Mouse (Mus musculus) adrenal gland, postnatal 10 days (tissue): ENCODE measurements around the gene Scgb1a1. TPM values are rescaled to one million over a fixed set of nuclear protein-coding genes. Genes with fewer than 3 reads are reported as not detected.
A peak's percentile ranks its signal among the peaks of the same experiment; 100 is the strongest.
"Not testable (repeated sequence)": the region's sequence is repeated elsewhere in the genome, so short reads cannot be mapped to it uniquely, and the experiment has no call there.

Experiments
- DNase-seq: peaks from one replicate; pipeline ENCODE4 v3.0.0; 2021; ENCODE audit warnings: mixed read lengths
- long read RNA-seq, 2 experiments: library from polyadenylated mRNA; stranded (forward); transcript quantifications; one replicate each; pipeline ENCODE4 v2.0.0; 2021
- total RNA-seq, 2 experiments: library from RNA; stranded (reverse); gene quantifications; 2 replicates each; pipeline ENCODE4 v1.2.3; 2021

The Scgb1a1 gene
- 1 to 10 TPM in 1 of 2 experiments, not detected in 1; 3.9 TPM for total RNA-seq
- long read RNA-seq, experiment 1 = 0 reads
- long read RNA-seq, experiment 2 = 0 reads

- no peak for DNase-seq
Observed at GRCm38 (mm10) chr19:9087821-9088220, at the start of gene Scgb1a1. Scgb1a1 (minus strand) TSS chr19:9087958.

DNA sequence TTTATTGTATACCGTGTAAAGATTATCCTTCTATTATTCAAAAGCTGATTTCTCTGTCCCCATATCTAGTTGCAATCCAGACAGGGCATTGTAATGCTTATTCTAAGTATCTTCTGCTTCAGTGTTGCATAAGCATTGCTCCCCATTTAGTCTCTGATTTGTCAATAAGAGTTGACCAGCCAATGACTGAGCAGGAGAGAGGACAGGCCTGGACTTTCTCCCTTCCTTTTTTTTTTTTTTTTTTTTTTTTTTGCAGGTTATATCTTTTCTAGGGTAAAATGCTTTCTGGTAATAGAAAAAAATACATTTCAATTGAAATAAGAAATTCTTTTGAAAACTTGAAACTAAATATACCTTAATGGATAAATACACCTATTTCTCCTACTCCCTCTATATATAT lies 49.4 kb upstream of the Scgb1a1 start:
- DNase-seq = no peak

GRCm38 (mm10) chr19:9135512-9136331 lies 48.0 kb upstream of the Scgb1a1 start, which contains the start of gene Asrgl1:
Asrgl1 (minus strand) TSS chr19:9135636.
- DNase-seq = peak; percentile 95

GRCm38 (mm10) chr19:9134746-9135511 lies 47.2 kb upstream of the Scgb1a1 start:
- peak; percentile 32 for DNase-seq

DNA sequence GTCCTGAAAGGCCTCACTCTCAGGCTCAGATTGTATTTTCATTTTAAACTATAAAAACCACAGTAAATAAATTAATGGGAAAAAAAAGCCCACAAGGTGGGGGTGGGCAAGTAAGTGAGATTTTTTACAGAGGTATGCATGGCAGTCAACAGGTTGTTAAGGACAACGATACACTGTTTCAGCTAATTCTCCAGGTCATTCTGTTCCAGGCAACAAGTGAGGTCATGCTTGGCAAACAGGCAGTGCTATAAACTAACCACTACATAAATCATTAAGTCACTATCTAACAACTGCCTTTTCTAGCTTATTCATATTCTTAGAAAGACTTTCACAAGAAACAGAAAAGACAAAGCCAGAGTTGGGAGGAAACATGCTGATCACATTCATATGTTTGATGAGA lies 42.2 kb upstream of the Scgb1a1 start:
- DNase-seq = no peak

DNA sequence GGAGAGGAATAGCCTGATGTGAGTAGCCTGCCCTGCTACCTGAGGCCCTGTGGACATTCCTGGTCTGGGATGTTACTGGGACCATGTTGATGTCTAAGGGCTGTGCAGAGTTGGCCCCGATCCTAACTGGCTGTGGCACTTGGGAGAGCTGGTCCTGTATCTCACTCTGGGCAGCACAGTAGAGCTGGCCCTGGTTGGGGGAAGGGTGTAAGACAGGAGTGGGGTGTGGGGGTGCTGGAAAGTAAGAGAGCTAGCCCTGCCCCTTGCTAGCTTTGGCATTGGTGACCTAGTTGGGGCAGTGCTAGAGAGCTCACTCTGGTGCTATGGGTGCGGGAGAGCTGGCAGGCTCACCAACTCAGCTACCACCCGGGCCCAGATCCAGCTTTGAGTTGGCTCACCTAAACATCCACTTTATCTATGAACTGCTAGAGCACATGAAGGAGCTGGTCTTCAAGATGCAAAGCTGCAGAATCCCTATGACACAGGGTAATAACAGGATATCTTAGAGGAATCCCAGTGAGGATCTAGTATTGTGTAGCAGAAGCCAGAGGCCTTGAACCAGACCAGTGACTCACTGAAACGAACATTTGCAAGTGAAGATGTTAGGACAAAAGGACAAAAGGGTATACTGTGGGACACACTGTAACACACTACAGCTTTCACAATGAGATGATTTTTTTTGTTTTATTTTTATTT lies 40.9 kb upstream of the Scgb1a1 start:
- DNase-seq = no peak

- DNase-seq = not testable (repeated sequence)
Observed at GRCm38 (mm10) chr19:9123986-9124385, 36.2 kb upstream of the Scgb1a1 start.

DNA sequence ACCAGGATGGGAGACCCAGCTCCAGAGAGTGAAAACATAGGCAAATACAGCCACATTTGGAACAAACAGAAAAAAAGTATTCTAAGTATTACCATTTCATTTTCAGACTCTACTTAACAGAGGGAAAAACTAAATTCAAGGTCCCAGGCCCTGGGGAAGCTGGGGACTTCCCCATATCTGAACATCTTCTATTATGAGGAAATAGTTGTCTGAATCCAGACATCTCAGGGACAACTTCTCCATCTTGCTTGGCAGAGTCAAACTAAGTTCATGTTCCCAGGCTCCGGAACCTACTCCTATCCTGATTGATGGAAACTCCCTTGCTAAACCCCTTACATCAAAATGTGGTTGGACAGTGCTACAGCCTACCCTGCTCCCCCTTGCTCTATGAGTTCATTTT lies 34.6 kb upstream of the Scgb1a1 start:
- DNase-seq = no peak

- DNase-seq = peak; percentile 16
Observed at GRCm38 (mm10) chr19:9119655-9120425, 32.1 kb upstream of the Scgb1a1 start.

DNA sequence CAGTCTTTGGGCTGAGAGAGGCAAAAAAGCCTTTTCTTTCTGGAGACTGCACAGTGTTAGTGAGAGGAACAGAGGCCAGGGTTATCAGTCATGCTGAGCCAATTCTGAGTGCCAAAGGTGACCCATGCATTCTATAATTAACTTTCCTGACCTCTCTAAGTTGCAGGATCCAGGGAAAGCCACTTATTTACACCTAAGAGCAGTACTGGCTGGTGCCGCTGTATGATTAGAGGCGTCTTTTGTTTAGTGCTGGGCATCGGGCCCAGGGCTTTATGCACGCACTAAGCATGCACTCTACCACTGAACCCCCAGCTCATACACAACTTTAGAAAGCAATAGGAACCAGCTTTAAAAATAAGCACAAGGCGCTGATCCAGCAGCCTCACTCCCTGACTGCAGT lies 29.5 kb upstream of the Scgb1a1 start:
- DNase-seq = peak; percentile 5

DNA sequence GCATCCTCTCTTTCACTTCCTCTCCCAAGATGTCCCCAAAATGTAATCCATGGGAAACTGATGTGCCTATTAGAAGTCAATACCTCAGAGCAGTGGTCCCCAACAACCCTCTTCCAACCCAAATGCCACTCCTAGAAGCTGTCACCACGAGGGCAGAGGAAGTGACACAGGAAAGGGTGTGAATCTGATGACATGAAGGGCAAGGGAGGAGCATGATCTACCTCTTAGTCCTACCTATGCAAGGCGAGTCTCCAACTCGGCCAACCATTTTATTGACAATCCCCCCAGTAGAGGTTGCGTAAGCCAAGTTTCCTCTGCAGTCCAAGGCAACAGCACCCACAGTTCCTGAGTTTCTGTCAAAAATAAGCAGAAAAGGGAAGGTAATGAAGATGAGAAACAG lies 28.5 kb upstream of the Scgb1a1 start:
- DNase-seq = no peak

GRCm38 (mm10) chr19:9112043-9112442 lies 24.3 kb upstream of the Scgb1a1 start:
- DNase-seq = peak; percentile 36

GRCm38 (mm10) chr19:9110182-9110869 lies 22.6 kb upstream of the Scgb1a1 start:
- DNase-seq = peak; percentile 51

- DNase-seq = no peak
Observed at GRCm38 (mm10) chr19:9108536-9108935, 20.8 kb upstream of the Scgb1a1 start.

DNA sequence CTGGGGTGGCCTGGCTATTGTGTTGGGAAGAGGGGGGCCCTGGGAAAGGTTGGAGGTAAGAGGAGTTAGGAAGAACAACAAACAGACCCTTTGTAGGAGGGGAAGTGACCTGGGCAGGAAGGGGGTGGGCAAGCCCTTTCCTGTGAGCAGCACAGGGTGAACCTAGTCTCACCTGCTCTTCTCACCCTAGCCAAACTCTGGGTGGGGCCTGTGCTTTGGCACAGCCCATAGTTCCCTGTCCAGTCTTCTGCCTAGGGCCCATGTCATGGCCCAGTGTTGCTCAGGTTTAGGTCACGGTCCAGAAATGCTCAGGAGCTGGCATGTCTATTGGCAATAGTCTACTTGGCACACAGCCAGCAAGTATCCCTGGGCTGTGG lies 19.6 kb upstream of the Scgb1a1 start:
- DNase-seq = no peak

- peak; percentile 40 for DNase-seq
Observed at GRCm38 (mm10) chr19:9106751-9107378, 19.1 kb upstream of the Scgb1a1 start.

DNA sequence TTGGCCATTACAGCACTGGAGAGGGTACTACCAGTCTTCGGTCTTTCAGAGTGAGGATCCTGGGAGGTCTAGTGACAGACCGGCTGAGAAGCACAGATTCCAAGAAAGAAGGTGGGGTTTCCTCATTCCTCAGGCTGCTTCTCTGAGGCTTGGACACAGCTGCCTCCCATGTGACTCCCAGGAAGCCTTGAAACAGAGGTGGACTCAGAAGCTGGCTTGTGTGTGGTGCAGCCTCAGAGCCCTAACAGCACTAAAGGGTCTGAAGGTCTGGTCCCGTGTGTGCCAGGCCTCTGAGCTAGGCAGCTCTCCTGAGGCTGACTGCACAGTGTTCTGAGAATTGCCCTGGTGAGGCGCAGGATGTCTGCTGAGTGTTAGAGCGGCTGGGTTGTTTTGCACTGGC lies 18.3 kb upstream of the Scgb1a1 start:
- no peak for DNase-seq

DNA sequence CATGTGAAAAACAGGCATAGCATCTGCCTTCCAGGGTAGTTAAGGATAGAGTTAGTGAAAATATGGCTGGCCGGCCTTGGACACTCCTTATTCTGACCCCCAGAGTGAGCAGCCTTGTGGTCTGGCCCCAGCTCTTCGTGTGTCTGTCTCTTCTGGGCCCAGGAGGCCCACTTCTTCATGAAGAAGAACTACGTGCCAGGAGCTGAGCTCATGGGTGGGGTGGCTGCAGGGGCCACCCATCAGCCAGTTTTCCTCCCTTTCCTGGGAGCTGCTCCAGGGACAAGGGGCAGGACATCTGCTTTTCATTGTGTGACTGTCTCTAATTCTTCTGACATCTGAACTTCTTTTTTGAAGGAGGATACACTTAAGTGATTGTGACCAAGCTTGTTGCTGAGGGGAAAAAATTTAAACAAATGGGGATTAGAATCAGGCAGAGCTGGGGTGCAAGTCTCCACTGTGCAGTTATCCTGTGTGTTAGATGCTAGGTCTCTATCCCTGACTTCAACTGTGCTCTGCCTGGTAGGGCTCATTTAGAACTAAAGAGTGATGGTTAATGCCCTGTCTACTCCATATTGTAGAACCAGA lies 17.4 kb upstream of the Scgb1a1 start:
- DNase-seq = no peak

GRCm38 (mm10) chr19:9103986-9104385 lies 16.2 kb upstream of the Scgb1a1 start:
- DNase-seq = no peak

GRCm38 (mm10) chr19:9101062-9101457 lies 13.3 kb upstream of the Scgb1a1 start:
- DNase-seq = no peak
